Mouse (Mus musculus): ENCODE measurements around the gene Btbd35f11. TPM values are rescaled to one million over a fixed set of nuclear protein-coding genes. Genes with fewer than 3 reads are reported as not detected.

Gene Btbd35f11
- not detected in 2 replicates for polyA plus RNA-seq (2012; rRNA removed)

GRCm38 (mm10) chrX:3443590-3443989 lies at the start of gene Btbd35f11:
Btbd35f11 (minus strand) TSS chrX:3443690.

Other genes with a start within 250 kb of the Btbd35f11 start
- gene Btbd35f24, start 247.9 kb downstream of the Btbd35f11 start, polyA plus RNA-seq (2012; rRNA removed), result not detected in 2 replicates

All from colon, adult 2 months (tissue).